Mouse (Mus musculus): ENCODE measurements around the gene Ptafr. TPM values are rescaled to one million over a fixed set of nuclear protein-coding genes. Genes with fewer than 3 reads are reported as not detected.
A peak's percentile ranks its signal among the peaks of the same experiment; 100 is the strongest.

Ptafr gene
- polyA plus RNA-seq, 1 experiment from 2014 or later: 5.2 TPM

DNA sequence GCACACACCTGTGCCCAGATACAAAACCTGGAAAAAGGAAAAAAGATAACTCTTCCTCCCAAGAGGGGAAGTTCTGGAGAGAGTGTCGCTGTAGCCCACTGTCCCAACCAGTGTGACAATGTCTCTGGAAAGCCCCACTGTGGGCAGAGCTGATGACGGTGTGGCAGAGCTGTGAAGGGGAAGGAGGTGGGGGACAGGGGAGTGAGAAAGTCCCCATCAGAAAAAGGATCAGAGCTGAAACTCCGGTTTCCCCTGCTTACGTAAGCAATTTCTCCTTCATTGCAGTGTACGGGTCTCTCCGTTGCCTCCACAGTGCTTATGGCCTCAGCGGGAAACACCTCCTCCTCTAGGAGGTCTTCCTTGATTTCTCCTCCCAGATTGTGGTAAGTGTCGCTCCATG, 47.5 kb downstream of the Ptafr start:
- Histone ChIP-seq H3K4me2 (replicated peaks; ENCODE audit: low read depth) (no peak overlapping the region), H3K4me3 (ENCODE audit: low read depth, low read length) (no peak overlapping the region), H3K36me3 (ENCODE audit: control insufficient read depth, insufficient read depth) (no peaks in the 10 kb centered on the region), H3K9me3 (ENCODE audit: control insufficient read depth) (no peaks in the 10 kb centered on the region), H3K9ac (ENCODE audit: low read depth, low read length) (no peak overlapping the region), H3K27me3 (replicated peaks; ENCODE audit: control insufficient read depth, insufficient read depth, low read length) (no peaks in the 10 kb centered on the region), H3K27ac (ENCODE audit: low read depth, low read length) (no peak overlapping the region), H3K4me1 (replicated peaks; ENCODE audit: control insufficient read depth, insufficient read depth, low read length) (no peaks in the 10 kb centered on the region; the same call in 1 of the 2 replicates)
- TF ChIP-seq CTCF (IDR thresholded peaks at IDR 0.05; ENCODE audit: low read depth): no peak
- WGBS: 84% methylated on average over 8 of the region's 8 CpGs
- ATAC-seq: no peak

DNA sequence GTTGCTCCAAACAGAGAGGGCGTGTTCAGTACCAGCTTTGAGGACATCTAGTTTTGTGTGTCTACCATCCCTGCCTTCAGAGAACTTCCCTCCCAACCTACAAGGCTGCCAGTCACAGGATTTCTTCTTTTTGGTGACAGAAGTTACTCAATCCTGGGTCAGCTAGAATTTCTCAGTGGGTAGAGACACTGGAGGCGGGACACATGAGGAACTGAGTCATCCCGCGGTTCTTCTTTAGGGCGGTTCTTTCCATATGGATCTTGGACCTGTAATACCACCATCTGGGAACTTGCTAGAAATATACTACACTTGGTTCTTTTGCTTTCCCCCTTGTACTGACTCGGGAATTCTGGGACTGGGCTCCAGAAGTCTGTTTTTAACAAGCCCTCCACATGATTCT, 54.0 kb downstream of the Ptafr start:
- TF ChIP-seq CTCF (IDR thresholded peaks at IDR 0.05; ENCODE audit: low read depth): no peak
- Histone ChIP-seq H3K4me1 (replicated peaks; ENCODE audit: control insufficient read depth, insufficient read depth, low read length) (no peaks in the 10 kb centered on the region), H3K4me3 (ENCODE audit: low read depth, low read length) (no peak overlapping the region), H3K4me2 (replicated peaks; ENCODE audit: low read depth) (no peak overlapping the region), H3K27me3 (replicated peaks; ENCODE audit: control insufficient read depth, insufficient read depth, low read length) (no peaks in the 10 kb centered on the region), H3K27ac (ENCODE audit: low read depth, low read length) (no peak overlapping the region), H3K9ac (ENCODE audit: low read depth, low read length) (no peak overlapping the region), H3K36me3 (ENCODE audit: control insufficient read depth, insufficient read depth) (no peaks in the 10 kb centered on the region), H3K9me3 (ENCODE audit: control insufficient read depth) (no peaks in the 10 kb centered on the region)
- WGBS: 82% methylated on average over 6 of the region's 6 CpGs
- no peak for ATAC-seq

DNA sequence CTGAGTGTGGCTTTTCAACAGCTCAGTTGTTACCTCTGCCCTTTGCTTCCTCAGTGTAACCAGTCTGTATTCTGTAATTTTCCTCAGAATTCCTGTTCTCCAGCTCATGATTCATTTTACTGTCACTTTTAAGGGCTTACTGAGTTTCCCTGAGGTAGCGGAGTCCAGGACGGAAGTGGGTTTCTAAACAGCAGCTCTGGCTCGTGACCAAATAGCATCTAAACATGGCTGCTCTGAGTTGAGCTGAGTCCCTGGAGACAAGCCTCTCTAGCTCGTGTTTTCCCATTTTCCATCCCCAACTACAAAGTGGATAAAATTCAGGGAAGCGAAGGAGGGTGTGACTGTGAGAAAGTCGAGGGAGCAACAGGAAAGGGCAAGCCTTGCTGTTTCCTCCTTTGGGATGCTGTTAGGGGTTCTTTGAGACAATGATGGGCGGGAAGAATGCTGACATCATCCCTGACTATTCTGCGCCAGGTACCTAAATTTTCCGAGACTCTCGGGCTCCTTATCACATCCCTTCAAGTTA, 55.0 kb downstream of the Ptafr start:
- no peak overlapping the region for H3K4me2 ChIP-seq (replicated peaks; ENCODE audit: low read depth)
- H3K9me3 ChIP-seq (ENCODE audit: control insufficient read depth): no peaks in the 10 kb centered on the region
- TF ChIP-seq CTCF (IDR thresholded peaks at IDR 0.05; ENCODE audit: low read depth): no peak
- no peak overlapping the region for H3K27ac ChIP-seq (ENCODE audit: low read depth, low read length)
- H3K27me3 ChIP-seq (replicated peaks; ENCODE audit: control insufficient read depth, insufficient read depth, low read length): no peaks in the 10 kb centered on the region
- H3K4me1 ChIP-seq (replicated peaks; ENCODE audit: control insufficient read depth, insufficient read depth, low read length): no peaks in the 10 kb centered on the region
- H3K9ac ChIP-seq (ENCODE audit: low read depth, low read length): no peak overlapping the region
- no peaks in the 10 kb centered on the region for H3K36me3 ChIP-seq (ENCODE audit: control insufficient read depth, insufficient read depth)
- no peak overlapping the region for H3K4me3 ChIP-seq (ENCODE audit: low read depth, low read length)
- WGBS: 76% methylated on average over 10 of the region's 10 CpGs
- ATAC-seq: no peak

DNA sequence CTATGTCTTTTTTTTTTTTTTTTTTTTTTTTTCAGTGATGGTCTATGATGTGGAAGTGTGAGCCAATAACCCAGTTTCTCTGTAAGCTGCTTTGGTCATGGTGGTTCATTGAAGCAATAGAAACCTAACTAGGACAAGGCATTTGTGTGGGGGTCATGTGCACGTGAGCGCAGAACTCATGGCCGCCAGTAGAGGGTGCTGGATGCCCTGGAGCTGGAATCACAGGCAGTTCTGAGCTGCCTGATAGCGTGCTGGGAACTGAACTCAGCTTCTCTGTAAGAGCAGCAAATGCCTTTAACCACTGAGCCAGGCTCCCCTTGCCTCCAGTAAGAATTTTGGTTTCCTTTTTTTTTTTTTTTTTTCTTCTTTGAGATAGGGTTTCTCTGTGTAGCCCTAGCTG, 56.3 kb downstream of the Ptafr start:
- H3K4me3 ChIP-seq (ENCODE audit: low read depth, low read length): no peak overlapping the region
- 94% methylated on average over 4 of the region's 4 CpGs for WGBS
- peak; percentile 22; the same call in 1 of the 2 replicates for TF ChIP-seq CTCF (IDR thresholded peaks at IDR 0.05; ENCODE audit: low read depth)
- no peak overlapping the region for H3K9ac ChIP-seq (ENCODE audit: low read depth, low read length)
- no peak overlapping the region for H3K27ac ChIP-seq (ENCODE audit: low read depth, low read length)
- H3K9me3 ChIP-seq (ENCODE audit: control insufficient read depth): no peaks in the 10 kb centered on the region
- H3K36me3 ChIP-seq (ENCODE audit: control insufficient read depth, insufficient read depth): no peaks in the 10 kb centered on the region
- H3K4me2 ChIP-seq (replicated peaks; ENCODE audit: low read depth): no peak overlapping the region
- no peaks in the 10 kb centered on the region for H3K27me3 ChIP-seq (replicated peaks; ENCODE audit: control insufficient read depth, insufficient read depth, low read length)
- H3K4me1 ChIP-seq (replicated peaks; ENCODE audit: control insufficient read depth, insufficient read depth, low read length): no peaks in the 10 kb centered on the region
- no peak for ATAC-seq

DNA sequence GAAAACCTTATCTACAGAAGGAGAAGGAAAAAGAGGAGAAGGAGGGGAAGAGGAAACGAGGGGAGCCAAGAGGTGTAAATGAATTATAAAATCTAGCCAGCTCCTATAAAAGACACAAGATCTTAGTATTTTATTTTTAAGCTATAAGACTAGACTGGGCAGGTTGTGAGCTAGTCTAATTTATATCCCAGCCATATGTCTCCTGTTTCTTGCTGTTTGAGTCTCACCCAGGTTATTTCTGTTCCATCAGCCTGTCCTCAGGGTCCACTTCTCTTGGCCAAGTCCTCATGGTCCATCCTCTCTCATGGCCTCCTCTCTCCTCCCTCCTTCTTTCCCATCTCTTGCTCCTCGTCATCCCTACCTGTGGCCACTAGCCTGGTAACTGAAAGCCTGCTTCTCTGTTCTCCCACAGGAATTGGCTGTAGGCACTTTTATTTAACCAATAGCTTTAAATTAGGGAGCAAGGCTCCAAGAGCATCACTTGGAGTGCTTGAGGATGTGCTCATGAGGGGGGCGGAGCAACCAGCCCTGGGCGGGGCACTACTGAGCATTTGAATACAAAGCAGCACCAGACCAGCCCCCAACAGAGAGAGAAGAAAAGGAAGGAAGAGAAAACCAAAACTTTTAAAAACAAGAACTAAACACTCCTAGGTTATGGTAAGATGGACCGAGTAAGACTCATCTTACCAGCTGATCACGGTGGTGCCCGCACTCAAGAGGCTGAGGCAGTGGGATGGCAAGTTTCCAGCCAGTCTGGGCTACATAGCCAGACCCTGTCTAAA, 57.6 kb downstream of the Ptafr start:
- H3K36me3 ChIP-seq (ENCODE audit: control insufficient read depth, insufficient read depth): no peaks in the 10 kb centered on the region
- TF ChIP-seq CTCF (IDR thresholded peaks at IDR 0.05; ENCODE audit: low read depth): no peak
- H3K4me2 ChIP-seq (replicated peaks; ENCODE audit: low read depth): no peak overlapping the region
- ATAC-seq: no peak
- H3K27ac ChIP-seq (ENCODE audit: low read depth, low read length): no peak overlapping the region
- H3K9ac ChIP-seq (ENCODE audit: low read depth, low read length): no peak overlapping the region
- H3K27me3 ChIP-seq (replicated peaks; ENCODE audit: control insufficient read depth, insufficient read depth, low read length): no peaks in the 10 kb centered on the region
- no peak overlapping the region for H3K4me3 ChIP-seq (ENCODE audit: low read depth, low read length)
- no peaks in the 10 kb centered on the region for H3K9me3 ChIP-seq (ENCODE audit: control insufficient read depth)
- WGBS: 64% methylated on average over 7 of the region's 7 CpGs
- H3K4me1 ChIP-seq (replicated peaks; ENCODE audit: control insufficient read depth, insufficient read depth, low read length): no peaks in the 10 kb centered on the region

DNA sequence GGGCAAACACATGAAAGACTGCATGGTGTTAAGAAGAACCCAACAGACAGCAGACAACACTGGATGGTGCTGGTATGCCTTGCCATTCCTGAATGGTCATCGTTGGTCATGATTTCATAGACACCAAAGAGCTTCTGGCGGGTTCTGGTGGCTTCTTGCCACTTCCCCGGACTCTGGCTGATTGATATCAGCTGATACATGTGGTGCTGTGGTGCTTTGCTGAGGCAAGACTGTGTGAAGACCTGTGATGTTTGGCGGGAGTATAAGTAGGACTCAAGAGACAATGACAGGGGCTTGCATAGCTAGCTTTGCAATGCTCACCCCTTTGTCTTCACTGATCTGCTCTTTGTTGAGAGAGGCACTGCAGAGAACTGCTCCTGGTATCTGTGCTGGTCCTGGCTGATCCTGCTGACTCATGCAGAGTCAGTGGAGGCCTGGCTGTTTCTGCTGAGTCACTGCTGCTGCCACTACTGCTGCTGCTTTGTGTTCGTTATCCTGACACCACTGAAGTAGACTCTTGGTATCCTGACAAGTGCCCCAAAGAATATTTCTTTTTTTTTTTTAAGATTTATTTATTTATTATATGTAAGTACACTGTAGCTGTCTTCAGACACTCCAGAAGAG, 60.3 kb downstream of the Ptafr start:
- 86% methylated on average over 5 of the region's 5 CpGs for WGBS
- H3K27ac ChIP-seq (ENCODE audit: low read depth, low read length): no peak overlapping the region
- no peak for ATAC-seq
- H3K4me2 ChIP-seq (replicated peaks; ENCODE audit: low read depth): no peak overlapping the region
- TF ChIP-seq CTCF (IDR thresholded peaks at IDR 0.05; ENCODE audit: low read depth): no peak
- H3K9ac ChIP-seq (ENCODE audit: low read depth, low read length): no peak overlapping the region
- no peaks in the 10 kb centered on the region for H3K4me1 ChIP-seq (replicated peaks; ENCODE audit: control insufficient read depth, insufficient read depth, low read length)
- no peaks in the 10 kb centered on the region for H3K36me3 ChIP-seq (ENCODE audit: control insufficient read depth, insufficient read depth)
- no peaks in the 10 kb centered on the region for H3K27me3 ChIP-seq (replicated peaks; ENCODE audit: control insufficient read depth, insufficient read depth, low read length)
- no peak overlapping the region for H3K4me3 ChIP-seq (ENCODE audit: low read depth, low read length)
- no peaks in the 10 kb centered on the region for H3K9me3 ChIP-seq (ENCODE audit: control insufficient read depth)

Measured in intestine, postnatal 0 days (tissue).